Mouse (Mus musculus): ENCODE results near the gene Fam183b. TPM values are rescaled to one million over a fixed set of nuclear protein-coding genes. Genes with fewer than 3 reads are reported as not detected.
"Not testable (repeated sequence)": the region's sequence is repeated elsewhere in the genome, so short reads cannot be mapped to it uniquely, and the experiment has no call there.

Gene Fam183b
- total RNA-seq, 2 experiments from 2014 or later, result not detected

DNA sequence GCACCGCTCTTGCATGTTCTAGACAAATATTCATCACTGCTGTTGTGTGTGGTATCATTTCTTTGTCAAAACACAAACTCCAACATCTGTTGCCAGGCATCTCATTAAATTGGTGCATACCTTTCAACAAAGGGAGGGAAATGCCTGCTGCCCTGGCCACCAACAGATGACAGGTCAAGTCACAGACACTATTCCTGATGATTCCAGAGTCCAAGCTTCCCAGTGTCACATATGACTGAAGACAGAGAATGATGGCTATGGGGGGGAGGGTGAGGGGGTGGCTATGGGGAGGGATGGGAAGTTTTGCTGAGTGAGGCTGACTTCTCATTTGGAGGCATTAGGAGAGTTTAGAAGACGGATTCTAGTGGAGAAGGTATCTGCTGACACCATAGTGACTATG lies 17.6 kb downstream of the Fam183b start:
- ATAC-seq (replicated peaks; ENCODE audit: poor library complexity, severe bottlenecking), result no peak

DNA sequence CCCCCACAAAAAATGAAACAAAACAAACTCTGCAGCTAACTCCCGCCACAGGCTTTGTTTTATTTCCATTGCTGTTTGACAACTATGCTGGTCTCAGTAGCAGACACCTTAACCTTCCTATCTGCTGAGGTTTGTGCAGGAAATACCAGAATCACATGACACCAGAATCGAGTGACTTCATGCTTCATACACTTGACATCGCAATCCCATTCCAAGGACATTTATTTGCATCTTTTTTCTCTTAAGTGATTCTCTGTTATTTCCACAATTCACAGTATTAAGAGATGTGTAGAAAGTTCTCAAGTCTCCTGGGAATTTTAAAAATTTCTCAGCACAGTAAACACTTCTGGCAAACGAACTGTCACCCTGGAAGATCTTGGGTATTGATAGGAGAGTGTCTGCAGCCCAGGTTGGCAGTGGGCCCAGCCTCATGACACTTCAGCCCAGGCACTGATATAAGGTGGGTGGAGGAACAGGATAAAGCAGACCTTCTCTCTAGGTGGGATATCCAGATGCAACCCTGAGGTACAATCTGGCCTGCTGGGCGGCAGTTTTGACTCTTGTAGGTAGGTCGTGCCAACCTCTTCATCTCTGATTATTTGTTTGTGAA lies 19.2 kb downstream of the Fam183b start, which contains the start of gene Olfr314:
Gene Olfr314, plus strand, starts transcription at position 473 of the 610 bp plus-strand sequence.
- ATAC-seq (replicated peaks; ENCODE audit: poor library complexity, severe bottlenecking), result no peak

DNA sequence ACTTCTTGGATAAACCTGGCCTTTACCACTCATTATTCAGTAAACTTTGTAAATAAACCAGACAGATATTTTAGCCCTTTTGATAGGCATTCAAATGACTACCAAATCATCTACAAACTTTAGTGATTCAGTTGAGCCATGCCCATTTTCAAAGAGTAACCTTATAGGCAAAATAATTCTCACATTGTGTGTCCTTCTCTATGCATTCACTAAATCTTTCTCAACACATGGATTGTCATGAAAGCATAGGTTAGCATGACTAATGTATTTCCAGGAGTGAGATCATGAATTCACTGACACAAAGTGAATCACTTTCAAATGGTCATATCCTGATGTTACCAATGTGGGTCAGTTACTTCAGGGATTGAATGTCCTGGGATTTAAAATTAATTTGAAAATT lies 28.9 kb downstream of the Fam183b start, which contains the start of gene Olfr315:
Gene Olfr315, plus strand, starts transcription at position 301 of the 400 bp plus-strand sequence.
- ATAC-seq (replicated peaks; ENCODE audit: poor library complexity, severe bottlenecking), result no peak

DNA sequence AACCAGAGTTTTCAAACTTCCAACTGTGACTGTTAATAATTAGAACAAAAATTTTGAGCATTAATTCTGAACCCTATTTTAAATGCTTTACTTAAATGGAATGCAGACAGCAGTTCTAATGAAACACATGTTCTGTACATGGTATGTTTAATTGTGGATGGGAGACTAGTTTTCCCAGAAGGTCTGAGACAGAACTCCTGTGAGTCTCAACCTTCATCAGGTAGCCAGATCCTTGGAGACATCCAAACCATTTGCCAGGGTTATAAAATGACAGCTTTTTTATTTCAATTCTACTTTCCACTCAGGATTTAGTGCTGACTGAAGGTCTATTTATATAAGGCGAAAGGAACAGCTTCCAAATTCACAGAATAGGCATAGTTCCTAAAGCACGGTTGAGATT lies 49.3 kb downstream of the Fam183b start, which contains the start of gene Olfr316:
Gene Olfr316, plus strand, starts transcription at position 301 of the 400 bp plus-strand sequence.
- ATAC-seq (replicated peaks; ENCODE audit: poor library complexity, severe bottlenecking), result no peak

DNA sequence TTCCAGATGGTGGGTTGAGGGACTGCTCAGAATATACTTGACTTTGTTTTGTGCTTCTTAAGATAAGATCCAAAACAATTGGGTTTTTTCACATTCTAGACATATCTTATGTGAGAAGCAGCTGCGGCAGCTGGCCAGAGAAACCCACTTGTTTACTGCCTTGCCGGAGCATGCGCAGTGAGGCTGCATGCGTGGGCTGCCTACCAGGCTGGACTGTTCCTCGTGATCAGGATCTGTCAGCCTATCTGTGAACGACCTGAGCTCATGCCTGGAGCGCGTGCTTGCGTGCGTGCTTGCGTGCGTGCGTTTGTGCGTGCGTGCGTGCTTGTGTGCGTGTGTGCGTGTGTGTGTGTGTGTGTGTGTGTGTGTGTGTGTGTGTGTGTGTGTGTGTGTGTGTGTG lies 50.7 kb downstream of the Fam183b start:
- ATAC-seq (replicated peaks; ENCODE audit: poor library complexity, severe bottlenecking), result not testable (repeated sequence)

Other genes with a start within 250 kb of the Fam183b start
- not detected in 2 replicates for gene Olfr328, start 246.3 kb downstream of the Fam183b start, total RNA-seq (2014; fragmentation: Nextera tagmentation)
- gene Olfr328, start 246.3 kb downstream of the Fam183b start, total RNA-seq (2017), result not detected in 2 replicates
- gene Olfr224, start 231.4 kb downstream of the Fam183b start, total RNA-seq (2014; fragmentation: Nextera tagmentation), result not detected in 2 replicates
- not detected in 2 replicates for gene Olfr224, start 231.4 kb downstream of the Fam183b start, total RNA-seq (2017)
- not detected in 2 replicates for gene Olfr325, start 224.2 kb downstream of the Fam183b start, total RNA-seq (2014; fragmentation: Nextera tagmentation)
- gene Olfr325, start 224.2 kb downstream of the Fam183b start, total RNA-seq (2017), result not detected in 2 replicates
- not detected in 2 replicates for gene Olfr324, start 206.8 kb downstream of the Fam183b start, total RNA-seq (2014; fragmentation: Nextera tagmentation)
- not detected in 2 replicates for gene Olfr324, start 206.8 kb downstream of the Fam183b start, total RNA-seq (2017)
- gene 2210407C18Rik, start 185.9 kb downstream of the Fam183b start, total RNA-seq (2014; fragmentation: Nextera tagmentation), result not detected in 2 replicates
- gene 2210407C18Rik, start 185.9 kb downstream of the Fam183b start, total RNA-seq (2017), result not detected in 2 replicates
- not detected in 2 replicates for gene Olfr323, start 171.5 kb downstream of the Fam183b start, total RNA-seq (2014; fragmentation: Nextera tagmentation)
- not detected in 2 replicates for gene Olfr323, start 171.5 kb downstream of the Fam183b start, total RNA-seq (2017)
- gene Trim58, start 161.5 kb downstream of the Fam183b start, total RNA-seq (2014; fragmentation: Nextera tagmentation), result 1.4 and 1.6 TPM in 2 replicates
- 0.31 and 0.56 TPM in 2 replicates for gene Trim58, start 161.5 kb downstream of the Fam183b start, total RNA-seq (2017)
- not detected in 2 replicates for gene Olfr322, start 143.2 kb downstream of the Fam183b start, total RNA-seq (2014; fragmentation: Nextera tagmentation)
- not detected in 2 replicates for gene Olfr322, start 143.2 kb downstream of the Fam183b start, total RNA-seq (2017)
- gene Olfr320, start 120.9 kb downstream of the Fam183b start, total RNA-seq (2014; fragmentation: Nextera tagmentation), result not detected in 2 replicates
- gene Olfr320, start 120.9 kb downstream of the Fam183b start, total RNA-seq (2017), result not detected in 2 replicates
- gene Olfr319, start 102.8 kb downstream of the Fam183b start, total RNA-seq (2014; fragmentation: Nextera tagmentation), result not detected in 2 replicates
- not detected in 2 replicates for gene Olfr319, start 102.8 kb downstream of the Fam183b start, total RNA-seq (2017)
- gene Olfr318, start 77.9 kb downstream of the Fam183b start, total RNA-seq (2014; fragmentation: Nextera tagmentation), result not detected in 2 replicates
- gene Olfr318, start 77.9 kb downstream of the Fam183b start, total RNA-seq (2017), result not detected in 2 replicates
- gene Olfr317, start 62.7 kb downstream of the Fam183b start, total RNA-seq (2014; fragmentation: Nextera tagmentation), result not detected in 2 replicates
- not detected in 2 replicates for gene Olfr317, start 62.7 kb downstream of the Fam183b start, total RNA-seq (2017)
- gene Olfr316, start 49.2 kb downstream of the Fam183b start, total RNA-seq (2014; fragmentation: Nextera tagmentation), result not detected in 2 replicates
- not detected in 2 replicates for gene Olfr316, start 49.2 kb downstream of the Fam183b start, total RNA-seq (2017)
- gene Olfr315, start 28.8 kb downstream of the Fam183b start, total RNA-seq (2014; fragmentation: Nextera tagmentation), result not detected in 2 replicates
- gene Olfr315, start 28.8 kb downstream of the Fam183b start, total RNA-seq (2017), result not detected in 2 replicates
- not detected in 2 replicates for gene Olfr314, start 19.0 kb downstream of the Fam183b start, total RNA-seq (2014; fragmentation: Nextera tagmentation)
- gene Olfr314, start 19.0 kb downstream of the Fam183b start, total RNA-seq (2017), result not detected in 2 replicates
- not detected in 2 replicates for gene Olfr313, start 13.0 kb upstream of the Fam183b start, total RNA-seq (2014; fragmentation: Nextera tagmentation)
- gene Olfr313, start 13.0 kb upstream of the Fam183b start, total RNA-seq (2017), result not detected in 2 replicates
- not detected in 2 replicates for gene Olfr312, start 27.3 kb upstream of the Fam183b start, total RNA-seq (2014; fragmentation: Nextera tagmentation)
- gene Olfr312, start 27.3 kb upstream of the Fam183b start, total RNA-seq (2017), result not detected in 2 replicates
- gene Olfr311, start 37.3 kb upstream of the Fam183b start, total RNA-seq (2014; fragmentation: Nextera tagmentation), result not detected in 2 replicates
- not detected in 2 replicates for gene Olfr311, start 37.3 kb upstream of the Fam183b start, total RNA-seq (2017)
- 4.1 and 6.7 TPM in 2 replicates for gene Gm12258, start 45.2 kb upstream of the Fam183b start, total RNA-seq (2014; fragmentation: Nextera tagmentation)
- gene Gm12258, start 45.2 kb upstream of the Fam183b start, total RNA-seq (2017), result 0.67 and 2.3 TPM in 2 replicates
- gene 2810021J22Rik, start 65.3 kb upstream of the Fam183b start, total RNA-seq (2014; fragmentation: Nextera tagmentation), result 2.8 and 3.8 TPM in 2 replicates
- 2.1 and 2.5 TPM in 2 replicates for gene 2810021J22Rik, start 65.3 kb upstream of the Fam183b start, total RNA-seq (2017)
- gene Zfp39, start 102.3 kb upstream of the Fam183b start, total RNA-seq (2014; fragmentation: Nextera tagmentation), result 14.5 and 16.7 TPM in 2 replicates
- 7.2 and 9.5 TPM in 2 replicates for gene Zfp39, start 102.3 kb upstream of the Fam183b start, total RNA-seq (2017)
- gene Btnl10, start 115.9 kb upstream of the Fam183b start, total RNA-seq (2014; fragmentation: Nextera tagmentation), result not detected in 2 replicates
- 0.13 TPM in 1 of 2 replicates, not detected in the other for gene Btnl10, start 115.9 kb upstream of the Fam183b start, total RNA-seq (2017)
- 78.6 and 79.3 TPM in 2 replicates for gene Rnf187, start 137.0 kb upstream of the Fam183b start, total RNA-seq (2014; fragmentation: Nextera tagmentation)
- gene Rnf187, start 137.0 kb upstream of the Fam183b start, total RNA-seq (2017), result 60.0 and 82.2 TPM in 2 replicates
- not detected in 2 replicates for gene Hist3h2ba, start 147.0 kb upstream of the Fam183b start, total RNA-seq (2014; fragmentation: Nextera tagmentation)
- 1.5 and 2.3 TPM in 2 replicates for gene Hist3h2ba, start 147.0 kb upstream of the Fam183b start, total RNA-seq (2017)
- gene Hist3h2a, start 152.7 kb upstream of the Fam183b start, total RNA-seq (2014; fragmentation: Nextera tagmentation), result 9.3 and 14.0 TPM in 2 replicates
- gene Hist3h2a, start 152.7 kb upstream of the Fam183b start, total RNA-seq (2017), result 234 and 237 TPM in 2 replicates
- not detected in 2 replicates for gene Trim17, start 152.7 kb upstream of the Fam183b start, total RNA-seq (2014; fragmentation: Nextera tagmentation)
- gene Trim17, start 152.7 kb upstream of the Fam183b start, total RNA-seq (2017), result 0.13 TPM in 1 of 2 replicates, not detected in the other
- gene Trim11, start 176.1 kb upstream of the Fam183b start, total RNA-seq (2014; fragmentation: Nextera tagmentation), result 29.0 and 32.3 TPM in 2 replicates
- 29.1 and 30.5 TPM in 2 replicates for gene Trim11, start 176.1 kb upstream of the Fam183b start, total RNA-seq (2017)

Data from granulocyte monocyte progenitor cell, adult 5-6 weeks (primary cell).